Mouse (Mus musculus) urinary bladder, postnatal 10 days (tissue): ENCODE data around the gene Sec14l1.

ENCODE experiments used
- DNase-seq: peaks from one replicate; pipeline ENCODE4 v3.0.0; 2022; ENCODE audit warnings: low spot score

Sec14l1 gene

GRCm38 (mm10) chr11:117183841-117184240, 68.9 kb downstream of the Sec14l1 start:
- DNase-seq, result no peak

DNA sequence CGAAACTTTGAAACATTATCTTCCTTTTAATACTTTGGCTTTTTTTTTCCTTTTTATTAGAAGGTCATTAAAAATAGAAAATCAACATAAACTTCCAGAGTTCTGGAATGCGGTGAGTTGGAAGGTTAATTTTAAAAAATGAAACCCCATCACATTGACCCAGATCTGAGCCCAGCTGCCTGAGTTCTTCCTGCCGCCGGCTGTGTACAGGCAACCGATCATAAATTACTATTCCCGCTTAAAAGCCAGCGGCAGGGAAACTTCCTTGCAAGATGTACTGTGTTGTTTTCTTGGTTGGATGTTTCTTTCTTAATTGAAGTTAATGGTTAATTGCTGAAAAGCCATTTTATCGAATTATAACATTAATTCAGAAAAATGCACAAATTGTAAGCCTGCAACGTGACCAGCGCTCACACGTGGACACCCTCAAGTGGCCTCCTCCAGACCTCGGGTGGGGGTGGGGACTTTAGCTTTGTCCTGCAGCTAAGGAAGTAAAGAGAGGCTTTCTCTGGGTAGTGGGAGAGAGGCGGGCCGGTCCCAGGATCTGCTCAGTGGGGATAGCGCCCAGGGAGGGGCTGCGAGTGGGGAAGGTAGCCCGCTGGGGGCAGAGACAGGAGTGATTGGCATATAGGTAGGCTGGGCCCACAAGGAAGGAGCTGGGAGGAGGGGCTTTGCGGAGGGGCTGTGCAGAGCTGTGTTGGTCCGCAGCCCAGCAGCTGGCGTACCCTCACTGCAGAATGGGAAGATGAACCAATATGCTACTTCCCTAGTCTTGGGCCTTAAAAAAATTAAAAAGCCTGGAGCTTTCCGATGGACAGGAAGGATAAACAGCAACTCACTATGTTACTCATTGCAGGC, 70.3 kb downstream of the Sec14l1 start:
- DNase-seq, result no peak

DNA sequence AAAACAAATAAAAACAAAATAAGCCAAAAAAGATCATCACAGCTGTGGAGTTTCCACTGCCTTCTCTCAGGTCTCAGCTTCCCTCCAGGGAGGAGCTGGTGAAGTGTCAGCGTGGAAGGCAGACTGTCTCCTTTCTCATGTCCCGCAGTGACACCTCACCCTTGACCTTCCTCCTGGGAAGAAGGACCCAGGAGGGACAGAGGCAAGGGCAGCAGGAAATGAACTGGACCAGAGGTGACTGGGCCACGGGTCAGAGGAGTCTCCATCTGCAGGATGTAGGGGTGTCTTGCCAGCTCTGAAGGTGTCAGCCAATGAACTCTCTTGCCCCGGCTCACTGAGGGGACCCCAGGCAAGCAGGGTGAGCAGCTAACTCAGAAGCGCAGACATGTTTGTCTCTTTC, 76.6 kb downstream of the Sec14l1 start:
- DNase-seq, result no peak

DNA sequence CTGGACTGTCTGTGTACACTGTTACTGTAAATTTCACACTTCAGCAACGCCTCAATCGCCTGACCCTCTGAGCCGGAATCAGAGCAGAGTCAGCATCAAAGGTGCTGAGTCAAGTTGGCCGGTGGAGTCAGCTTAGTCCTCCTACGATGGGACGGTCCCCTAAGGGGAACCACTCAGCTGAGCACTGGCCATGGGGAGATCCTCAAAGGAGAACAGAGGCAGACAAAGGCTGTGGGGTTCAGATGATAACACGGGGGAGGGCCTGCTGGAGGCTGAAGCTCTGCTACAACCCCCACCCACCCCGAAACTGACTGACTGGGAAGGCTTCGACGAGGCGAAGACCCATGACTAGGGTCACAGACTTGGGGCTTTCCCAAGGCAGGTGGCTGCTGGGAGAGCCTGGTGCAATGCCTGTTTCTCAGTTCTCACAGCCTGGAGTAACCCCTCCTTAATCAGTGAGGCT, 79.5 kb downstream of the Sec14l1 start:
- no peak for DNase-seq

- no peak for DNase-seq
These were observed 80.6 kb downstream of the Sec14l1 start for GRCm38 (mm10) chr11:117195616-117196015.

DNA sequence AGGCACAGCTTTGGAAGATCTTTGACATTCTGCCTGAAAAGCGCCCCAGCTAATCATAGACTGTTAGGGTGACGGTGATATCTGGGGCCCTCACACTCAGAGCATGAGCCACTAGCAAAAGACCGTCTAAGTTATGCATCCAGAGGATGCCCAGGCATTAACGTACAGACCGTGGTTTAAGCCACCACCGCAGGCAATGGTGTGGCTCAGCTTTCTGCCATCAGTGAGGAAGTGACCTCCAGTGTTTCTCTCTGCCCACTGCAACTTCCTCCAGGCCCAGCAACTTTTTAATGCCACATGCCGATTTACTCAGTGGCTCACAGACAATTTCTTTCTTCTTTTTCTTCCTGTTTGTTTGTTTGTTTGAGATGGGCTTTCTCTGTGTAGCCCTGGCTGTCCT, 81.7 kb downstream of the Sec14l1 start:
- DNase-seq, result no peak

- DNase-seq, result no peak
These were observed 83.2 kb downstream of the Sec14l1 start for GRCm38 (mm10) chr11:117198122-117198521.

- DNase-seq, result no peak
These were observed 84.6 kb downstream of the Sec14l1 start, which contains the start of gene Sept9 for GRCm38 (mm10) chr11:117199282-117200175. TSS of gene Sept9 (plus strand) at chr11:117199661.

GRCm38 (mm10) chr11:117201846-117202245, 86.9 kb downstream of the Sec14l1 start:
- no peak for DNase-seq

- DNase-seq, result no peak
These were observed 89.6 kb downstream of the Sec14l1 start for GRCm38 (mm10) chr11:117204606-117205005.

DNA sequence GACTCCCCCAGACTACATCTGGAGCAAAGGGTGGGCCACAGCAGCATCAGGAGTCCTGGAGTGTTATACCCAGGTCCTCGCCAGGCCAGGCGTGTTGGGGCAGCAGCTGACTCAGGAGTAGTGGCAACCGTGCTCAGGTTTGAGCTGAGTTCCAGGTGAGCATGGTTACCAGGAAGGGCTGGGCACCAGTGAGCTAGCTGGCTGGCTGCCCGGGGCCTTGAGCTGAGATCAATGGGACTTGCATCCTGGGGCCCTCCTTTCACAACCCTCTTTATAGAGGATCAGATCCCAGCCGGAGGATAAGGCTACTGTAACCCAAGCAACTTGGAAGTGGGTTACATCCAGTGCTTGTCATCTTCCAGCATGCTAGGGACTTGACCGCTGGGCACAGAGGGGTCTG, 90.1 kb downstream of the Sec14l1 start:
- DNase-seq, result no peak

DNA sequence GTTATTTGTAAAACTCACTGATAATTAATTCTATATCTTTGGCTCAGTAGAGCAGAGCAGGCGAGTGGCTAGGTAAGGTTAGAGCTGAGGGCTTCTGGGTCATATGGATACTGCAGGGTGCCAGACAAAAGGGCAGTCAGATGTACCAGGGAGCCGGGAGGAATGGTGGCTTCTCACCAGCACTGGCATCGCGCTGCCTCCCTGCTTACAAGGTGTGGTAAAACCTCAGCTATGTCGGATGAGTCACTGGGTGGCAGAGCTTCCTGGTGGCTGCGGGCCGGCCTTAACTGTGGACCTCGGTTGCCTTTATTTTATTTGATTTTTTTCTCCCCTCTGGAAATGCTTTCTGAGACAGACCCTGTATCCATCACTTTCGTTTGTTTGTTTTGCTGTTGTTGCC, 90.5 kb downstream of the Sec14l1 start:
- no peak for DNase-seq

- no peak for DNase-seq
These were observed 92.5 kb downstream of the Sec14l1 start for GRCm38 (mm10) chr11:117207436-117207835.

DNA sequence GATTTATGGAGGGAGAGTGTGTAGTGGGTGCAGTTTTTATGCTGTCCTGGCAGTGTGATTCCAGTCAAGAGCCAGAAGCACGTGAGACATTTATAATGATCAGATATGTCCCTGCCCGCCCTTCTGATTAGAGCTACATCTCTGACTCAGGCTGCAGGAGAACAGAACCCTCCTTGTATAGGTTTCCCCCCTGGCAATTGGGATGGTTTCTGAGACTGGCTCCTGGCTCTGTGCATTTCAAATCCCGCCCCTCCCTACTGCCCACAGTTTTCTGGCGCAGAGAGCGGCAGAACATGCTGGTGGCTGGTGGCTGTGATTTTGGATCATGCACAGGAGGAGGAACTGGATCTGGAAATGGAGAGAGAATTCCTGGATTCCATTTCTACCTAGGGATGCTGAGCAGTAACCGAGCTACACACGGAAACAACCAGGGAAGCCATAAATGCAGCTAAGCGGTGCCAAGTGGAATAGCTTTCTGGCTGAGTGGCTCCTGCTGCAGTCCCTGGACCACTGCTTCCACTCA, 93.2 kb downstream of the Sec14l1 start:
- DNase-seq, result no peak
